Mouse (Mus musculus) heart, postnatal 0 days (tissue): ENCODE measurements around the gene Xrcc4.

Experiments used
- CTCF ChIP-seq: IDR thresholded peaks from 2 replicates; pipeline ENCODE4 v1.5.1; 2016; ENCODE audit warnings: antibody characterized with exemption, control low read depth, low read depth
- EP300 ChIP-seq: IDR thresholded peaks from 2 replicates; pipeline ENCODE4 v1.6.1; 2016; ENCODE audit warnings: antibody characterized with exemption, low read depth

DNA sequence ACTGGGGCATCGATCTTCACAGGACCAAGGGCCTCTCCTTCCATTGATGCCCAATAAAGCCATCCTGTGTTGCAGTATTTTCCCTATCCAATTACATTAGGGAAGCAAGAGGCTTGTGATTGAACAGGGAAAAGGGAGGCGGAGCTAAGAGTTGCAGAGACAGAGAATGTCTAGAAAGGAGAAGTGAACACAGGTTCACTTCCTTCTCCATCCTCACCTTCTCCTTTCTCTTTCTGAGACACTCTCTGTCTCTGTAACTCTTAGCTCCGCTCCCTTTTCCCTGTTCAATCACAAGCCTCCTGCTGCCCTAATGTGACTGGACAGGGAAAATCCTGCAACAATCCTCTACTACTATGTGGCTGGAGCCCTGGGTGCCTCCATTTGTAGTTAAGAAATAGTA, 254.9 kb downstream of the Xrcc4 start:
- no peak for TF ChIP-seq CTCF
- no peak for TF ChIP-seq EP300
